Mouse (Mus musculus): ENCODE results near the gene Ccdc121.

GRCm38 (mm10) chr1:181462051-181462905 is 49.0 kb downstream of the Ccdc121 start:
- TF ChIP-seq CTCF (IDR thresholded peaks at IDR 0.05; ENCODE audit: low read depth, low read length): no peak
- TF ChIP-seq POLR2A (IDR thresholded peaks at IDR 0.05; ENCODE audit: borderline replicate concordance, low read depth, low read length): no peak

All from bone marrow macrophage, adult 2 months (primary cell).